Mouse (Mus musculus) ovary, postnatal 36 days (tissue): Measurements from ENCODE around the gene Lhfpl5.

Source experiments
- DNase-seq: peaks from one replicate; pipeline ENCODE4 v3.0.0; 2022; ENCODE audit warnings: low spot score, mixed read lengths

Gene Lhfpl5

GRCm38 (mm10) chr17:28626937-28627336 is 51.5 kb downstream of the Lhfpl5 start:
- no peak for DNase-seq

- no peak for DNase-seq
Measured at GRCm38 (mm10) chr17:28628248-28629124, 53.0 kb downstream of the Lhfpl5 start.

GRCm38 (mm10) chr17:28629125-28629524 is 53.7 kb downstream of the Lhfpl5 start:
- no peak for DNase-seq
